Mouse (Mus musculus) mouse embryonic stem cell (cell line): ENCODE measurements around the gene Zfp974.
"Not testable (repeated sequence)": the region's sequence is repeated elsewhere in the genome, so short reads cannot be mapped to it uniquely, and the experiment has no call there.

ENCODE experiments used
- in situ Hi-C, 2 experiments: fragments of 300-500 bp; cut with MboI; formaldehyde crosslinking; loops; 1 replicate in 1 of 2; 3 replicates in 1 of 2; pipeline ENCODE4 v1.14.3; 2019 to 2020; ENCODE audit warnings: low sequenced_read_pairs in 2 of 2, low pct_unique_long_range_greater_than_20kb in 1 of 2, mixed read lengths in 1 of 2; ENCODE audit not compliant: unreplicated experiment in 1 of 2

The Zfp974 gene

GRCm38 (mm10) chr7:27928818-27929695 lies at the start of gene Zfp974:
TSS of gene Zfp974 (minus strand) at chr7:27929460.
- in situ Hi-C loops: loop anchor here in 1 of 2 experiments (25.0 kb wide), 1 partner anchor 108 kb away; no protein-coding TSS in a partner anchor

GRCm38 (mm10) chr7:27949451-27949850 lies 20.2 kb upstream of the Zfp974 start:
- in situ Hi-C loops: loop anchor here in 1 of 2 experiments (25.0 kb wide), 1 partner anchor 88 kb away; no protein-coding TSS in a partner anchor

GRCm38 (mm10) chr7:27941869-27942268 lies 12.6 kb upstream of the Zfp974 start:
- in situ Hi-C loops: loop anchor here in 1 of 2 experiments (25.0 kb wide), 1 partner anchor 95 kb away; no protein-coding TSS in a partner anchor

GRCm38 (mm10) chr7:27933800-27934158 lies 4.5 kb upstream of the Zfp974 start:
- in situ Hi-C loops: loop anchor here (5.0 to 25.0 kb wide), 3 partner anchors 104 to 209 kb away; no protein-coding TSS in a partner anchor

- in situ Hi-C loops: loop anchor here (5.0 to 25.0 kb wide), 3 partner anchors 104 to 208 kb away; no protein-coding TSS in a partner anchor
These were observed 4.0 kb upstream of the Zfp974 start for GRCm38 (mm10) chr7:27933050-27933799.

GRCm38 (mm10) chr7:27927041-27927440 lies 2.2 kb downstream of the Zfp974 start:
- in situ Hi-C loops: loop anchor here in 1 of 2 experiments (25.0 kb wide), 1 partner anchor 110 kb away; no protein-coding TSS in a partner anchor

GRCm38 (mm10) chr7:27910952-27911351 lies 18.3 kb downstream of the Zfp974 start:
- in situ Hi-C loops: loop anchor here in 1 of 2 experiments (25.0 kb wide), 1 partner anchor 326 kb away; no protein-coding TSS in a partner anchor

GRCm38 (mm10) chr7:27905061-27905848 lies 24.0 kb downstream of the Zfp974 start:
- in situ Hi-C loops: loop anchor here in 1 of 2 experiments (25.0 kb wide), 1 partner anchor 332 kb away; no protein-coding TSS in a partner anchor

- in situ Hi-C loops: loop anchor here in 1 of 2 experiments (25.0 kb wide), 1 partner anchor 337 kb away; no protein-coding TSS in a partner anchor
These were observed 28.7 kb downstream of the Zfp974 start for GRCm38 (mm10) chr7:27900601-27901000.

GRCm38 (mm10) chr7:27881721-27882120 lies 47.5 kb downstream of the Zfp974 start:
- in situ Hi-C loops: no loop called here

GRCm38 (mm10) chr7:27862578-27862977 lies 66.7 kb downstream of the Zfp974 start:
- in situ Hi-C loops: not testable (repeated sequence)

GRCm38 (mm10) chr7:27860396-27861235 lies 68.6 kb downstream of the Zfp974 start:
- in situ Hi-C loops: no loop called here

GRCm38 (mm10) chr7:27859301-27860251 lies 69.7 kb downstream of the Zfp974 start:
- in situ Hi-C loops: no loop called here
